Mouse (Mus musculus) left cerebral cortex, adult 11 months (tissue): ENCODE data around the gene Kcnj8.

Source experiments
- DNase-seq: peaks from one replicate; pipeline ENCODE4 v3.0.0; 2022; ENCODE audit warnings: low spot score

The Kcnj8 gene

GRCm38 (mm10) chr6:142571055-142571618 is at the start of gene Kcnj8:
Gene Kcnj8, minus strand, starts transcription at chr6:142571614.
- DNase-seq = no peak

GRCm38 (mm10) chr6:142616659-142617058 is 45.2 kb upstream of the Kcnj8 start:
- no peak for DNase-seq

GRCm38 (mm10) chr6:142614324-142614723 is 42.9 kb upstream of the Kcnj8 start:
- DNase-seq = no peak

- DNase-seq = no peak
Measured at GRCm38 (mm10) chr6:142612366-142612765, 41.0 kb upstream of the Kcnj8 start.

- no peak for DNase-seq
Measured at GRCm38 (mm10) chr6:142609401-142610373, 38.3 kb upstream of the Kcnj8 start.

GRCm38 (mm10) chr6:142607080-142607479 is 35.7 kb upstream of the Kcnj8 start:
- DNase-seq = no peak

- DNase-seq = no peak
Measured at GRCm38 (mm10) chr6:142602772-142603171, 31.4 kb upstream of the Kcnj8 start.

- no peak for DNase-seq
Measured at GRCm38 (mm10) chr6:142578831-142579230, 7.4 kb upstream of the Kcnj8 start.

- no peak for DNase-seq
Measured at GRCm38 (mm10) chr6:142577801-142578200, 6.4 kb upstream of the Kcnj8 start.

GRCm38 (mm10) chr6:142572876-142573275 is 1.5 kb upstream of the Kcnj8 start:
- no peak for DNase-seq

GRCm38 (mm10) chr6:142571629-142572360 is 381 bp upstream of the Kcnj8 start:
- DNase-seq = no peak

GRCm38 (mm10) chr6:142570046-142570770 is 1.2 kb downstream of the Kcnj8 start:
- no peak for DNase-seq

- no peak for DNase-seq
Measured at GRCm38 (mm10) chr6:142568713-142569357, 2.6 kb downstream of the Kcnj8 start.

GRCm38 (mm10) chr6:142567452-142567851 is 4.0 kb downstream of the Kcnj8 start:
- DNase-seq = no peak

- no peak for DNase-seq
Measured at GRCm38 (mm10) chr6:142564746-142565145, 6.7 kb downstream of the Kcnj8 start.

- no peak for DNase-seq
Measured at GRCm38 (mm10) chr6:142561151-142561550, 10.3 kb downstream of the Kcnj8 start.

GRCm38 (mm10) chr6:142558772-142559679 is 12.4 kb downstream of the Kcnj8 start:
- no peak for DNase-seq

- no peak for DNase-seq
Measured at GRCm38 (mm10) chr6:142558076-142558475, 13.3 kb downstream of the Kcnj8 start.

GRCm38 (mm10) chr6:142555988-142556387 is 15.4 kb downstream of the Kcnj8 start:
- DNase-seq = no peak

GRCm38 (mm10) chr6:142551482-142551881 is 19.9 kb downstream of the Kcnj8 start:
- DNase-seq = no peak
